Mouse (Mus musculus) right cerebral cortex, postnatal 25 days (tissue): ENCODE data around the gene Gmeb2.

Source experiments
- DNase-seq: peaks from one replicate; pipeline ENCODE4 v3.0.0; 2022

Gene Gmeb2

DNA sequence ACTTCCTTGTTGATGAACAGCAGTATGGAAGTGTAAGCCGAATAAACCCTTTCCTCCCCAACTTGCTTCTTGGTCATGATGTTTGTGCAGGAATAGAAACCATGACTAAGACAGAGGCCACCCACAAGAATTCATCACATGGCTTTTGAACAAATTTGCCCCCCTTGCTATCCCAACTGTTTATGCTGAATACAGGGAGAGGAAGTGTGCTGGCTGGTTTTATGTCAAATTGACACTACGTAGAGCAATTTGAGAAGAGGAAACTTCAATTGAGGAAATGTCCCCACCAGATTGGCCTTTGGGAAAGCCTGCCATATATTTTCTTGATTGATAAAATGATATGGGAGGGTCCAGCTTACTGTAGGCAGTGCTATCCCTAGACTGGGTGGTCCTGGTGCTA is 14.0 kb downstream of the Gmeb2 start:
- DNase-seq: no peak

DNA sequence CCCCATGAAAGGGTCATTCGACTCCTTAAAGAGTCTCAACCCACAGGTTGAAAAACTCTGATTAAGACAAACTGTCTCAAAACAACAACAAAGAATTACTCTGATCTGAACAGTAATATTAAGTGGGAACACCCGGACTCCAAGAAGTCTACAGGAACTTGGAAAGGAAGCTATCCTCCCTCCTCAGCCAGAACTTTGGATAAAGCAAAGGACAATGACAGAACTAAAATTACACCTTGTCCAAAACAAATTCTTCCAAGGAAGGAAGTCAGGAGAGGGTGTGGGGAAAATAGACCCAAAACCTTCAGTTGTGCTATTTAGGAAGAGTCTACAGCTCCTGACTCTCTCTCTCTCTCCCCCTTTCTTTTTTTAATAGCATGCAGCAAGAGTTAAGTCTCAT is 15.7 kb downstream of the Gmeb2 start:
- no peak for DNase-seq

DNA sequence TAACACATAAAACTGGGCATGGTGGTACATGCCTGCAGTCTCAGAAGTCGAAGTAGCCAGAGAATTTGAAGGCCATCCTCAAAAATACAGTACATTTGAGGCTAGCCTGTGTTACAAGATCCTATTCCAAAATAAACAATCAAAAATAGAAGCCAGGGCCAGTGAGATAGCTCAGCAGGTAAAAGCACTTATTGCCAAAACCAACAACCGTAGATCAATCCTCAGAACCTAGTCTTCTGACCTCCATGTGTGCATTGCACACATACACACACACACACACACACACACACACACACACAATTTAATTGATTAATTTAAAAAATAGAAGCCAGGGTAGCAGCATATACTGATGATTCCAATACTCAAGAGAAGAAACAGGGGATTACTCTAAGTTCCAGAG is 21.0 kb downstream of the Gmeb2 start:
- no peak for DNase-seq

DNA sequence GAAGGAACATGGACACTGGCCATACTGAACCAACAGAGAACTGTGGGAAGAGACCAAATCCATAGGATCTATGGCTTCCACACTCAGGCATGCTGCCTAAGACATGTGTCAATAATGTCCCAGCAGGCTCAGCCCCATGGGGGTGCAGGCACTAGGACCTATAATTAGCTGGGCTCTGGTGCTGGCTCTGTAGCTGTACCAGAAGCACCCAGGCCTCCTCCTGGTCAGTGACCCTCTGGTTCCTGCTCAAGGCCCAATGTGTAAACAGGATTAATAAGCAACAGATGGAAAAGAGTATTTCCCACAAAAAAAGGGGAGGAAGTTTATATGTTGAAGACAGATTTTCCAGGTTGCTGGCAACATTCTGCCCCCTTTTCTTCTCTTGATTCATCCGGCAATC is 34.6 kb downstream of the Gmeb2 start:
- no peak for DNase-seq

DNA sequence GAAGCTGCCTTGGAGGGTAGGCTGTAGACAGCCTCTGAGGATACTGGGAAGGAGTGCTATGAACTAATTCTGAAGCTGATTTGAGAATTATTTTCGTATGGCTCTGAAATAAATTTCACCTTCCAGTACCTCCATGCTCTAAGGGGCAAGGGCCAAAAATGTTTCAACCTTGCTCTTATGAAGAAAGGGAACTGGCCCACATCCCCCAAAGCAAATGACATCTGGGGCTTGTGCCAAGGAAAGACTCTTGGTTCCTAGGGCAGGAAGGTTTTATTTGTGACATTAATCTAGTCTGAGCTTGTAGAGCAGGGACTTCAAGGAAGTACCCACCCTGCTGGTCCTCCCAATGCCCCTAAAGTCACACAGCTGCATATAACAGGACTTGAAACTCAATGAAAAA is 36.0 kb downstream of the Gmeb2 start:
- DNase-seq: no peak

DNA sequence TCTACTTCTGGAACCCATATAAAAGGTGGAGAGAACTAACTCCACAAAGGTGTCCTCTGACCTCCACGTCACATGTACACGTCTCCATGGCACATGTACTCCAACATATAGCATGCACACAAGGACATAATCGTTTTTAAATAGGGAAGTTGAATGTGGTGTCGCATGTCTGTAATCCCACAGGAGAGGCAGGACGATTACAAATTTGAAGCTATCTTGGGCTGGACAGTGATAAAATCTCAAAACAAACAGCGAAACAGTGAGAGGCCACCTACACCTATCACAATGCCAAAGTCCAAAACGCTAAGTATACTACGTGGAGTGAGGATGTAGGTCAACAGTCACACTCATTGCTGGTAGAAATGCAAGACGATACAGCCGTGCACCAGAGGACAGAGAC is 38.6 kb downstream of the Gmeb2 start:
- no peak for DNase-seq

DNA sequence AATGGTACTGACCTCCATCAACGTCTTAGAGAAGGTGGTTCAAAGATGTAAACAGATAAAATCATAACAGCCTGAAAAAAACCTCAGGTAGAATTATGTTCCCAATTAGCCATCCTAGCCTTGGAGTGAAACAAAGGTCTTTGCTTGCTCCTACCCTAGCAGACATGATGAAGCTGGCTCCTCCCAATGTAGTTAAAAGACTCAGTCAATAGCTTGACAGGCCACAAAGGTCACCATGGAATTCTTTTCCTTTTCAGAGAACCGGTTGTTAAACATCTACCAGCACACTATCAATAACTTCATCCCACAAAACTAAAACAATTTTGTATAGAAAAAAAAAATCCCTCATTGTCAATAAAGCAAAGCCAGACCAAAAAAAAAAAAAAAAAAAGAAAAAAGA is 42.8 kb downstream of the Gmeb2 start:
- DNase-seq: no peak

DNA sequence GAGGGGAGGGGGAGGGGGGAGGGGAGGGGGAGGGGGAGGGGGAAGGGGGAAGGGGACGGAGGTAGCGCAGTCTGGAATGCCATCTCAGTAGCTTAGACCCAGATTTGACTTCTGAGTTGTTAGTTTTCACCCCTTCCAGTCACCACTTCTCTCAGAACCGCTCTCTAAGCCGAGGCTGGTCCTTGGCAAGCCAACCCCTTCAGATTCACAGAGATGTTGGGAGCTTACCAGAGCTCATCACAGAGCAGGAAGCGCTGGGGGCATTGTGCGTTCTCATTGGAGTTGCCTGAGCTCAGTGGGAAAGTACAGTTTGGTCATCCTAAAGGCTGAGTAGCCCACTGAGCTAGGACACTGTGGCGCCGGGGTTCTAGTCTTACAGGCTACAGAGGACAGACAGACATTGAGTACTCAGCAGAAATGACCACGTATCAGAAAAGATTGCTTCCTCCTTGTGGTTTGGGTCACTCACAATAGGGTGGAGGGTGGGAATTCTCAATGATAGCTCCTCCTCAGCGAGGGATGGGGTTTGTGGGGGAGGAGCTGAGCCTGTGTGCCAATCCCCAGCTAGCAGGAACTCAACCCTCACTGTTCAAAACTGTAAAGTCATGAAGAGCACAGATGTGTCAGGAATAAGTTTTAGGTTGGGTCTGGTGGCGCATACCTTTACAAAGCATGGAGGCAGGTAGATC is 44.0 kb downstream of the Gmeb2 start:
- DNase-seq: no peak

DNA sequence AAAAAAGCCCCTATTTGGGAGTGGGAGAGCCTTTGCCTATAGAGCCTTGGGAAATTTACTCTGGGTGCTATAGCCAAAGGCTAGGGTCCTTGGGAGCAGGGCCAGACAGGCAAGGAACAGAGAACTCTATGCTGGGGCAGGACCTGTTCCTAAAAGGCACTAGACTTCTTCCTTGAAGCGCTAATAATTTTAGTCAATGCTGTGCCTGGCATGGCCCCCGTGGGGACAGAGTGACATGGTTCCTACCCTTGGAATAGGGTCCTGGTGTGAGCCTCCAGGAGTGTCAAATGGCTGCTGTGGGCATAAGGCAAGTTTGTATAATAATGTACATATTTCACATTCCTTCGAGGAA is 45.5 kb downstream of the Gmeb2 start:
- no peak for DNase-seq

DNA sequence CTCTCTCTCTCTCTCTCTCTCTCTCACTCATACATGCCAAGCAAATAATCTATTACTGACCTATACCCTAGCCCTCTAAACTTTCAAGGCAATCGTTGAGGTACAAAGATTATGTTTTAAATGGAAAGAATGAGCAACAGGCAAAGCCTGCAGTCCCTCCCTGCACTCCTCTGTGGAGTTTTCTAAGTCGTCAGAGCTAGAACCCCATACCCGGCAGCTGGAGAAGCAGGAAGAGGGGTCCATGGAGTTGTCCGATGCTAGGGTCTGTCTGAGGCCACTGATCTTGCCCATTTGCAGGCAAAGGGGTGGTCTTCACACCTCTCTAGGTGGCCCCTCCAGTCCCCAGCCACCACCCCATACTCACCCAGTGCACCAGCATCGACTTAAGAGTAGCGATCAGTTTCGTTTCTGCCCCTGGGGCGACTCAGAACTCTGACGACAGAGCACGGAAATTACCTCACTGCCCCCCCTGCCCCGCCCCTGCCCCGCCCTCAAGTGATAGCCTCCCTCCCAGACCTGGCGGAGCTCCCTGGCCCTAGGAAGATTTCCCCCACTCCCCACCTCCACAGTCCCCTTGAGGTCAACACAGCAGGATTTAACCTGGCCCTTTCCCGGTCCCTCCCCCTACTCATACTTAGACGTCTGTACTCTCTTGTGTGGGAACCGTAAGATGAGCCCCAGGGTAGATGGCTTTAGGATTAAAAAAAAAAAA is 46.1 kb downstream of the Gmeb2 start, which contains the start of gene Helz2:
Helz2 (minus strand) TSS at position 426 of the 712 bp plus-strand sequence.
- no peak for DNase-seq

DNA sequence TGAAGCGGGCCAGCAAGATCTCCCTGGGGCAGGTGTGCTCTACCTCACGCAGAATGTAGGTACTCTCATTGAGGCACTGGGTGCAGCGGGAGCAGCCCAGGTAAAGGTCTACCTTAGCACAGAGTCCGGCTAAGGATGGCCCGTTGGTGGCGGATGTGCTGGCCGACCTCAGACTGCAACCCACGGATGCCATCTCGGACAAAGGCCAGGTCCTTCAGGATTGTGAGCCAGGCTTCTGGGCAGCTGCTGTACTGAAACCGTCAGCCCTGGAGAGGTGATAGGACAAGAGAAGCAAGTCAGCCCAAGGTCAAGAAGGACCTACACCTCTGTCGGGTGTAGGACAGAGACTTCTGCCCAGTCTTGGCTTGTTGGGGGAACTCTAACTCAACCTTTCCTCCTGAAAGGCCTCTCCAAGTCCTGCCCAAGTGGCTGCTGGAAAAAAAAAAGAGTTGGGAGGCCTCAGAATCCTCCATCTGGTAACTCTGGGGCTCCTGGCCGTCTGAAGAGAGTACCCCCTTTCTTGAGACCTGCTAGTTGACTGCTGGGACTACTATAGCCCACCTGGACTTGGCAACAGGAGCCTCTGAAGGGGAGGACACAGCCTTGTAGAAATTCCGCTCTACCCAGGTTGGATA is 46.9 kb downstream of the Gmeb2 start:
- no peak for DNase-seq

DNA sequence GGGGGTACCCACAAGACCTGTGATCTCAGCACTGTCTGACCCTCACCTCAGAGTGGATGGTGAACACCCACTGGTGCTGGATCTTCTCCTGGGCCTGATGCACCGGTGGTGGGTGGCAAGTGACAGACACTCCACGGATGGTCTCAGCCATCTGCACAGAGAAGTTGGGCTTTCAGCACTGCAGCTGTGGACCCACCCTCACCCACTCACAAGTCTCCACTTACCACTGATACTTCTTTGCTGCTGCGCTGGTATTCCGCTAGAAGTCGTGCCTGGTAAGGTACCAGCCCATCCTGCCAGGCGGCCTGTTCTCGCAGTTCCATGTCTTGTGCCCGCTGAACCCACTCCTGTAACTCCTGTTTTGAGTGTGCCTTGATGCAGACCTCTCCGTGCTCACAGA is 48.6 kb downstream of the Gmeb2 start:
- DNase-seq: no peak

DNA sequence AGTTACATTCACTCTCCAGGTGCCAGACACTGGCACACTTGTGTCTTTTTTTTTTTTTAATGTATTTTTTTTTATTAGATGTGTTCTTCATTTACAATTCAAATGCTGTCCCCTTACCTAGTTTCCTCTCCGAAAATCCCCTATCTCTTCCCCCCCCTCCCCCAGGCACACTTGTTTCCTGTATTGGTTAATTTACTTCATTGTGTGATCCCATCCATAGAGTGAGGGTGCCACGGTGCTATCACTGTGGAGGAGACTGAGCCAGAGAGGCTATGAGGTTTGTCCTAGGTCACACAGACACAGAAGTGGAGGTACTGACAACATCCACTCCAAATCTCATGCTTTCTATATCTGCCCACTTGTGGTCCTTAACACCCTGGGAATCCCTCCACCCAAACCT is 49.0 kb downstream of the Gmeb2 start:
- no peak for DNase-seq

DNA sequence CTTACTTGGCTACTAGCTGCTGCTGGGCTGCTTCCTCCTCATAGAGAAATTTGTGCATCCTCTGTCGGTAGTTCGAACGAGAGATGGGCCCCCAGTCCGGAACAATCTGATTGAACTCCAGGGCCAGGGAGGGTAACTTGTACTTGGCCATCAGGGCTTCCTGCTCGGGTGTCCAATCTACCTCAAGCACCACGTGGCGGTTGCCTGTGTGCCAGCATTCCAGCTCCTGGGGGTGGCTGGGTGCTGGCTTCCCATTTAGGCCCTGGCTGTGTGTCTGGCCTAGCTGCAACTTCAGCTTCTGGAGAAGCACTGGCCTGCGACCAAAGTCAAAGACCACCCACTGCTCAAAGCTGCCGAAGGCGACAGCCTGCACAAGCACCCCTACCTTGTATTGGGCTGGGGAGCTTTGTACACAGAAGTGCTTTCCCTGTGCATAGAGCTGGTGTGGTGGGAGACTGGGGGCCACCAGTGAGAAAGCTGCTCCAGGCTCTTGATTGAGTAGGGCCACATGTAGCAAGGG is 49.7 kb downstream of the Gmeb2 start:
- DNase-seq: no peak

DNA sequence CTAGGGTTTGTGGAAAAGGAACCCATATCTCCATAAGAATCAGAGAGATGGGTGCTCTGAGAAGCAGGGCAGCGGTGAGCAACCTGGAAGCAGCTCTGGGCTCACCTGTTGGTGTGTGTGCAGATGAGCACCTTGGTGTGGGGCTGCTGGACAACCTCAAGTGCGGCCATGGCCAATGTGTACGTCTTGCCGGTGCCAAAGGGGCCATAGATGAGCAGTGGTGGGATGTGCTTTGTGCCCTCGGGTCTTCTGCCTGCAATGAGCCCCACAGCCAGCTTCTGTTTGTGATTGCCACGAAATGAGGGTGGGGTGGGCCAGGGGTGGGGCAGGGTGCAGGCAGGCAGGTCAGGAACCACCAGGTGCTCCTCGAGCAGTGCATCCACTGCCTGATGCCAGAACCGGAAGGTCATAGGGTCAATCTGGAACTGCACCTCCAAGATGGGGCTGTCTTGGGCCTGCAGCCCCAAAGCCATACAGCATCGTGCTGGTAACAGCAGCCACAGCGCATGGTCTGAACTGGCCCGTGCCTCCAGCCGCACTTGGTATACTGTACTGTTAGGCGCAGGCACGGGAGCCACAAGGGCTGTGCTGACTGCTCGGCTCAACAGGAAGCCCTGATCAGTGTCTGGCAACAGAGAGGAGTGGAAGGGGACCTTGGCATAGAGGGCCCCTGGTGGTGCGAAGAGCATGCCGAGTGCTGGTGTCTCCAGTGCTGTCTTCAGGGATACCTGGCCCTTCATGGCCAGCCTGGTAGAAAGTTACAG is 50.4 kb downstream of the Gmeb2 start:
- no peak for DNase-seq

DNA sequence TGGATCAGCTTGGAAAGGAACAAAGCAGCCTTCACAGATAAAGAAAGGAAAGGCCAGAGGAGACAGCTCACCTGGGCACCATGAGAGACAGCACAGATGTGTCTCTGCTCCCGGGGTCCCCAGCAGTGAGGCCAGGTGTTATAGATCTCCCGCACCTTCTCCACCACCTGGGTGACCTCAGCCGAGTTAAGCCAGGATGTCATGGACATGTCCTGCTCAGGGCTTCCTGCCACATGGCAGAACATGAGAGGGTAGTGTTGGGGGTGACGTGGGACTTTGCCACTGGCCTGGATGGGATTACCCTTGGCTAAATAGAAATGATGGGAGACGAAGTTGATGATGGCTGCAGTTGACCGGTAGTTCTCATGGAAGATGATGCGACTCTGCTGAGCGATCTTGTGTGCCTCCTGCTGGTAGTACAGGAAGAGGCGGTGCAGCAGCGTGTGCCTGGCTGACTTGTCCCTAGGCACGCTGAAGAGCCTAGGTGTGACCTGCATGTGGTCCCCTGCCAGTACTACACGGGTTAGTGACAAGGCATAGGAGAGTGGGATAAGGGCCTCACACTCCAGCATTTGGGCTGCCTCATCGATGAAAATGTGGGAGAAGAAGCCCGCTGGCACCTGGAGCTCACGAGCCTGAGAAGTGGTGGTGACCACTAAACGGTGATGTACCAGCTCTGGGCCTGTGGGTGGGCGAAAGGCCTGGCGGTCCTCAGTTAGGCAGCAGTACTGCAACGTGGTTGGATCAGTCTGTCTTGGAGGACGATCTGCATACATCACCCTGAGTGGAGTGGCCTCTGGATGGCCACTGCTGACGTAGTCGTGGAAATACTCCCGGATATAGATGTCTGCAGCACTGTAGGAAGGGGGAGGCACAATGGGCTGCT is 51.9 kb downstream of the Gmeb2 start:
- no peak for DNase-seq

DNA sequence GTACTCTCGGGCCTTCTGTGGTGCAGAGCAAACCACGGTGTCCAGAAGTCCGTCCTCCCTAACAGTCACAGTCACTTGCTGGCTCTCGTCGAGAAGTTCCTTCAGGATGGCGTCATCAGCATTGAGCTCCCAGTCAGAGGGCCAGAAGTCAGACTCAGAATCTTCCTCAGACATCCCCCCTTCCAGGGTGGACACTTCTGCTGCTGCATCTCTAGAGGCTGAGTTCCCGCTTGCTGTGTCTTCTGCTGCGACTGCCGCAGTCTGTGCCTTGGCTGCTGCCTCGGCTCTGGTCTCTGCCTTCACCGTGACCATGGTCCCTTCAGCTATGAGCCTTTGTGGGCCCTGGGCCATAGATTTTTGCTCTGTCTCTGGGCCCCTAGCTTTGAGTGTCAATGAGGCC is 53.2 kb downstream of the Gmeb2 start:
- DNase-seq: no peak

DNA sequence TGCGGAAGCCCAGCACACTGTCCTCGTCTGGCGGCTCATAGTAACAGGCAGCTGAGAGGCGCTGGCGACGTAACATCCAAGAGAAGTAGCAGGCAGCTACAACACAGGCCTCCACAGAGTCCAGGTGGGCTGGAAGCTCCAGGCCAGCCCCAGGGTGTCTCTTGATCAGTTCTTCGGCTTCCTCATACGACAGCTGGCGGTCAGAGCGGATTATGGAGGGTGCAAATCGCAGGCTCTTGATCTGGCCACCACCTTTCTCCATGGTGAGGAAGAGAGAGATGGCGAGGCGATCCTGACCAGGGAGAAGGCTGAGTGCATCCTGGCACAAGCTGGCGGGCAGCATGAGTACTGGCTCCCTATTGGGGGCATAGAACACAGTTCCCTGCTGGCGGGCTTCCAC is 54.4 kb downstream of the Gmeb2 start:
- no peak for DNase-seq

DNA sequence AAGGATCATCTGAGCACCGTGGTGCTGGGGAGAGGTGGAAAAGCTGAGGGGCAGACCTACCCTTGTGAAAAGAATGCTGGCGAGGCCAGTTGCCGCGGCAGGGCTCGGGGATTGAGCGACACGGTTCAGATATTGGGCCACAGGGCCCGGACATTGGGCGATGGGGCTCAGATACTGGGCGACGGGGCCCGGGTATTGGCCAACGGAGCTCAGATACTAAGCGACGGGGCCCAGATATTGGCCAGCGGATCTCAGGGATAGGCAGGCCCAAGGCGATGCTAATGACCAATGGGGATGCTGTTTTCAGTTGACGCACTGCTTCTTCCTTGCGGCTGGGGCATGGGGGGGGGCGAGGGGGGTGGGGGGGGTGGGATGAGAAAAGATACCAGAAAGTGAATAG is 56.7 kb downstream of the Gmeb2 start:
- no peak for DNase-seq

DNA sequence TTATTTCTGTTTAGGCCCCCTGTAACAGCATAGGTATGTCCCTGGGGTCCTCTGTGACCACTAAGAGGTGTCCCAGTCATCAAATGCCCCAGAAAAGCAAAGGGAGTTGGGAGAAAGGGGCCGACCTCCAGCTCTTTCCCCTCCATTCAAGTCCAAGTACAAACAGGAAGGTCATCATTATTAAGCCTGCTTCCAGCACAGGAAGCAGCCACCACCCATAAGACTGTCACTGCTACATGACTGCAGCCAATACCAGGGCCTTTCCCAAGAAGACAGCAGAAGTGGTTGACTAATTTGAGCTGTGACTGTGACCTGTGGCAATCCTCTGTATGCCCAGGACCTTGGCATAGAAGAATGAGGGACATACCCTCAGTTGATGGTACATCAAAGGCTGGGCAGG is 59.5 kb downstream of the Gmeb2 start:
- no peak for DNase-seq

DNA sequence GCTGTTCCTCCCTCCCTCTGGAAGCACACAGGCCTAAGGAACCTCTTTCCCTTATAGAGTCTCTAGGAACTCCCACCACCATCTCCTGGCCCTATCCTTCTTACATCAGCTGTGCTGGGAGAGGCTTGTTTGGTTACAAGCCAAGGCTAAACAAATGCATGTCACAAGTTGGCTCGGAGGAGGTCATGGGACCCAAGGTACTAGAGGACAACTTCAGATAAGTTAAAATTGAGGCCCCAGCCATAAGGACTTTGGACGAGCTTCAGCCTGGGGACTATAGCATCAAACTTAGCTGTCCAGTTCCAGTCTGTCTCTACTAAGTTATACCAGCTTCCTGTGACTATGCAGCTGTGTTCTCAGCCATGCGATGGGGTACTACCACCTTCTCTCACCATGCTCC is 60.7 kb downstream of the Gmeb2 start:
- no peak for DNase-seq

DNA sequence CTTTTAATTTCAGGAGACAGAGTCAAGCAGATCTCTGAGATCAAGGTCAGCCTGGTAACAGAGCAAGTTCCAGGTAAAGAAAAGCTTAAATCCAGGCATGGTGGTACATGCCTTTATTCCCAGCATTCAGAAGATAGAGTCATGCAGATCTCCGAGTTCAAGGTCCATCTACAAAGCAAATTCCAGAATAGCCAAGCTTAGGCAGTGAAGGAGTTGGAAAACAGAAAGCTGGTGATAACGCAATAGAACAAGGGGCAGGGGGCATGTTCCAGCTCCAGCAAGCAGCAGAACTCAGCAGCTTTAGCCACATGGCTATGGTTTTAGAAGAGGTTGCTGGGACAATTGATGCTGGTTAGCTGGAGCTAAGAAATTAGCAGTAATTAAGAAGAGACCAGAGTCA is 62.8 kb downstream of the Gmeb2 start:
- DNase-seq: no peak
